Mouse (Mus musculus): ENCODE measurements around the gene Dennd1c.
"Not testable (repeated sequence)": the region's sequence is repeated elsewhere in the genome, so short reads cannot be mapped to it uniquely, and the experiment has no call there.

Gene Dennd1c

DNA sequence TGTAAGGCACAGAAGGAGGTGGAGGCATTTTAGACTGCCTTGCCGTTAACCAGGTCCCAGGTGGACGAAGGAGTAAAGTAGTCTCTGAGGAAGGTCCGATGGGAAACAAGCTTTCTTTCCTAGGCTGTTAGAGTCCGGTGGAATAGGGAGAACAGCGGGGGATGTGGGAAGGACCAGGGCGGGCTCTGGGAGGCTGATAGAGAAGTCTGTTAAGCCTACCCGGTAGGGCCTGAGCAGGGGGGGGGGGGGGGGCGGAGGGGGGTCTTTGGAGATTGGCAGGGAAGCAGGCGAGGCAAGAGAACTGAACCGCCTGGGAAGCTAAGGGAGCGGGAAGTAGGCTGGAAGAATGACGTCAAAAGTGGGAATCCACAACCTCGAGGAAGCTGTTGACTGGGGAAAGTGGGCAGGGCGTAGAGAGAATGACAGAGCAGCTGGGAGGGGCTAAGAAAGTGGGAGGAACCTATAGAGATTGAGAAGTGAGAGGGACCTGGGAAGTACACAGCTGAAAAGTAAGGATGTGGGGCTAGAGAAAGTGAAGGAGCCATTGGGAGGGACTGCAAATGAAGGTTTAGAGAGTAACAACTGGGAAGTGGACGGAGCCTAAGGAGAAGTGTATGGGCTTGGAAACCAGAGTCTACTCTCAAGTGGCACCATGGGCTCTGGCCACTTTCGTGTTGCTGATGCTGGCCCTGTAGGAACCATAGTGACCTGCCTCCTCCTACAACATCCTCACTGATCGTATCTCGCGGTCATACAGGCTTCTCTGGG is 17.7 kb upstream of the Dennd1c start:
- peak; percentile 51 for DNase-seq

DNA sequence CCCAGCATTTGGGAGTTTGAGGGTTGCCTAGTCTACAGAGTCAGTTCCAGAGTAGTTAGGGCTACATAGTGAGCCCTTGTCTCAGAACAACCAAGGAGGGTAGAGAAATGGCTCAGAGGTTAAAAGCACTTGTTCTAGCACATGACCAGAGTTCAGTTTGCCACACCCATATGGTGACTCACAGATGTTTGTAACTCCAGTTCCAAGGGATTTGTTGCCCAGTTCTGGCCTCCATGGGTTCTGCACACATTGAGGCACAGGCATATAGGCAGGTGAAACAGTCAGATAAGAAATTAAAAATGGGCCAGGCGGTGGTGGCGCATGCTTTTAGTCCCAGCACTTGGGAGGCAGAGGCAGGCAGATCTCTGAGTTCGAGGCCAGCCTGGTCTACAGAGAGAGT is 15.9 kb upstream of the Dennd1c start:
- no peak for DNase-seq

DNA sequence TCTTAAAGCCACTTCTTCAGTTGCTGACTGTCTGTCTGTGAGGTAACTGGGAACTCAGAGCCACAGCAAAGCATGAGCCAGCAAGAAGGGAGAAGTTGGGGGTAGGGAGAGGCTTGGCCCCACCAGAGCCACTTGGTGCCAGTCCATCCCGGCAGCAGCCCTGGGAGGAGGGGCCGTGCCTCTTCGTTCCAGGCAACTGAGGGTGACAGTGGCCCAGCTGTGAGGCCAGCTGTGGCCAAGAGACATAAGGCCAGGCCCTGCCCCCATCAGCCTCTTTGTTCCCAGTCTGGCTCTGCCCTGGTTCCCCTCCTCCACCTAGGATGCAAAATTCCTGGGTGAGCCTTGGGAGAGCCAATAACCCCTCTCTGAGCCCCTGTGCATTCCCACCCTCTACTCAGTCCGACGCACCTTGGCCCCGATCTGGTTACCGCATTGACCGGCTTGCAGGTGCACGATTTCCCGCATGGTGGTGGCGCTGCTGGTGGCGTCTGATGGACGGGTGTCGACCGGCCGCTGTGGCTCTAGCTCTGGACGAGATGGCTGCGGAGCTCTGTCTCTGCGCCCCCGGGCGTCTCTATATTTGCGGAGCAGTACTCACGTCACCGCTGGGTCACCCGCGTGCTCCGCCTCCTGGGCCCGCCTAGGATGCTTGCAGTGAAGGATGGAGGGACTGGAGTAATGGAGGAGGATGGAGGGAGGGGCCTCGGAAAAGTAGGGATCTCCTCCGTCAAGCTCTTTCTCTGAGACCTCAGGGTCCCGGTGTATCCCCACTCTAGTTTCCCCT is 8.9 kb upstream of the Dennd1c start, which contains the start of gene Tubb4a:
Gene Tubb4a (minus strand): TSS at position 734 of the 784 bp plus-strand sequence.
- peak; percentile 95 for DNase-seq

DNA sequence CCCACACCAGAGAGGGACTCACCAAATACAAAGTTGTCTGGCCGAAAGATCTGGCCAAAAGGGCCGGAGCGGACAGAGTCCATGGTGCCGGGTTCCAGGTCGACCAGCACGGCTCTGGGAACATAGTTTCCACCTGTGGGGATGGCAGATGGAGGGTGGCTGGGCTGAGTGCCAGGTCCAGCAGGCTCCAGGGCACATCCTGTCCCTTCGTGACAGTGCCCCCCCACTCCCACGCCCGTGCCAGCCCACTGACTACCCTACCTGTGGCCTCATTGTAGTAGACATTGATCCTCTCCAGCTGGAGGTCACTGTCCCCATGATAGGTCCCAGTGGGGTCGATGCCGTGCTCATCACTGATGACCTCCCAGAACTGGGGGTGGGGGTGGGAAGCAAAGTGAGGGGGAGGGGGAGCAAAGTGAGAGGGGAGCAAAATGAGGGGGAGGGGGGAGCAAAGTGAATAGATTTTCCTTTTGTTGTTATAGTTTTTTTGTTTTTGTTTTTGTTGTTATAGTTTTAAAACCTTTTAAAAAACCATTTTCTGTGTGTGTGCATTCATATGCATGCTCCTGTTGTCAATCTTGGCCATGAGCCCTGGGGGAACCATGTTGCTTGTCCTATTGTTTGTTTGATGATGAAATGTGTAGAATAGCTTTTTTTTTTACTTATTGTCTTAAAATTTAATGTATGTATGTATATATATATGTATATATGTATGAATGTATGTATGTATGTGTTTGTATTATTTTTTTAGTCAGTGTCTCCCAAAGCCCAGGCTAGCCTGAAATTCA is 7.8 kb upstream of the Dennd1c start:
- DNase-seq, result peak; percentile 98

DNA sequence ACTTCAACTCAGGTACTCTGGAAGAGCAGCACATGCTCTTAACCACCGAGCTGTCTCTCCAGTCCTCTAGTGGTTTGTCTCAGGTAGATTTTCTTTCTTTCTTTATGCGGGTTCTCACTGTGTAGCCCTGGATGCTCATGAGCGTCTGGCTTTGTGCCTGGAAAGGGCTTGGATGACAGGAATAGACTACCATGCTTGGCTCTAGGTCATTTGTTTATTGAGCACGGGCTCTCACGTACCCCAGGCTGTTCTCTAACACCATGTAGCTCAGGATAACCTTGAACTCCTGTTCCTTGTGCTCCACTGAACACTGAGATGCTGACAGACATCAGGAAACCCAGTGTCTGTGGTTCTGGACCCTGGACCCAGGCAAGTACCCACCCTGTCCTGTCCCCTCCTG is 4.2 kb upstream of the Dennd1c start:
- DNase-seq, result peak; percentile 85

DNA sequence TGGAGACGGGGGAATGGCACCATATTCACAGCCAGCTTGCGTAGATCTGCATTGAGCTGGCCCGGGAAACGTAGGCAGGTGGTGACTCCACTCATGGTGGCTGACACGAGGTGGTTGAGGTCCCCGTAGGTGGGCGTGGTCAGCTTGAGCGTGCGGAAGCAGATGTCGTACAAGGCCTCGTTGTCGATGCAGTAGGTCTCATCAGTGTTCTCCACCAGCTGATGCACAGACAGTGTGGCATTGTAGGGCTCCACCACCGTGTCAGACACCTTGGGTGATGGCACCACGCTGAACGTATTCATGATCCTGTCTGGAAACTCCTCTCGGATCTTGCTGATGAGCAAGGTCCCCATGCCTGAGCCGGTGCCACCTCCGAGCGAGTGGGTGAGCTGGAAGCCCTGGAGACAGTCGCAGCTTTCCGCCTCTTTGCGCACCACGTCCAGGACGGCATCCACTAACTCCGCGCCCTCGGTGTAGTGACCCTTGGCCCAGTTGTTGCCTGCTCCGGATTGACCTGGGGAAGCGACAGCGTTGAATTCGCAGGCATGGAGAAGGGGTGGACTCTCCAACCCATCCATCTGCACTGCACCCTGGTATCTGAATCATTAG is 3.0 kb upstream of the Dennd1c start:
- DNase-seq, result peak; percentile 58

DNA sequence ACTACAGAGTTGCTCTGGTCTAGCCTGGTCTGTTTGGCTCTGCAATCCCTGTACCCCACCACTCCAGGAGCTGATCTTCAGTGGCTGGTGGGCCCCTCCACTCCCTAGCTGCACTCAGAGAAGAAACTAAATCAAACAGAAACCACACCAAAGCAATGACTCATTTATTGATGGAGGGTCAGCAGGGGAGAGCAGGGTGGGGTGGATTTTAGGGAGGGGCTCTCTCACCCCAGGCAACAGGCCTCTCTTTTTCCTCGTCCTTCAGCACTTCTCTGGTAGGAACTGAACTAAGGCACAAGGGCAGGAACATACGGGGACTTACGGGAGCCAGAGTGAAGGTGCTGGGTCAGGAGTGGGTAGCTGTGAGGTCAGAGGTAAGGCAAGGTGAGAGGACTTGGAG is 1.6 kb upstream of the Dennd1c start:
- no peak for DNase-seq

DNA sequence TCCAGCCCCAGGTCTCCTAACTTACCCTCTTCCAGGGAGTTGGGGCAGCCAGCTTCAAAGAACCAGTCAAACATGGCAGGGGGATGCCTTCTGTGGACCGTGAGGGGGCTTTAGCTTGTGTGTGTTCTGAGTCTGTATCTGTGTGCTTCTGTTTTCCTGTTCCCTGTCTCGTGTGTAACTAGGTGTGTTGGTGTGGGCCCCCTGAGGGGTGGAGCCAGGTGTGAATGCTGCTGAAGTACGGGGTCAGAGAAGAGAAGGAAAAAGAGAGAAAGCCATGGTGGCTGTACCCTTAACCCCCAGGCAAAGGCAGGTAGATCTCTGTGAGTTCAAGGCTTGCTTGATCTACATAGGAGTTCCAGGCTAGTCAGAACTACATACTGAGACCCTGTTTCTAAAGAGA is 1.4 kb downstream of the Dennd1c start:
- DNase-seq, result no peak

DNA sequence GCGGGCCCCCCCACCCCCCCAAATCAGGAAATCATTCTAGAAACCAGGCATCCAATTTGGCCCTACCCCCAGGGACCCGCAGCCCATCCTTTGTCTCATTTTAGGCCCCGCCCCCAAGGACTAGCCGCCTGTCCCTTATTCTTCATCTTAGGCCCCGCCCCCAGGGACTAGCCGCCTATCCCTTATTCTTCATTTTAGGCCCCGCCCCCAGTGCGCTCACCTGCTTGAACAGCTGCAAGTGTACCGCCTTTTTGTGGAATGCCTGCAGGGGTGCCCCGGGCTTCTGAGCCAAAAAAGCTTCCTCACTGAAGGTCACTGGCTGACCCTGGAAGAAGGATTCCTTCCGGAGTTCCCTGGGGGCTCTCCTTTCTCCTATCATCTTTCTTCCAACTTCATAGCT is 7.6 kb downstream of the Dennd1c start:
- DNase-seq, result no peak

DNA sequence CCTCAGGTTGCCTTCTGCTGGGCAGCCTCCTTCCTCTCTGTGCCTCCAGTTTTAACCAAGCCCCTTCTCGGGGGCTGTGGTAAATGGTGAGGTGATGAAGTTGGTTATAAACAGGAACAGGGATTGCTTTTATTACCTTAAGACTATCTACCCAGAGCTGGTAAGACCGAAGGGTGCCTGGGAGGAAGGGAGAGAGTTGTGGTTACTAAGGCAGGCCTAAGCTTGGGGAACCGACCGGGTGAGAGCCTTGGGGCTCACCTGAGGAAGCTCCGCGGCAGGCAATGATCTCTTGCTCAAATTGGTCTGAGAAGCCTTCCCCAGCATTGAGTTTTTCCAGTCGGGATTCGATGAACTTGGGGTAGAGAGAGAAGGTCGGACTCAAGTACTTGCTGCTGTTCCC is 8.0 kb downstream of the Dennd1c start:
- no peak for DNase-seq

DNA sequence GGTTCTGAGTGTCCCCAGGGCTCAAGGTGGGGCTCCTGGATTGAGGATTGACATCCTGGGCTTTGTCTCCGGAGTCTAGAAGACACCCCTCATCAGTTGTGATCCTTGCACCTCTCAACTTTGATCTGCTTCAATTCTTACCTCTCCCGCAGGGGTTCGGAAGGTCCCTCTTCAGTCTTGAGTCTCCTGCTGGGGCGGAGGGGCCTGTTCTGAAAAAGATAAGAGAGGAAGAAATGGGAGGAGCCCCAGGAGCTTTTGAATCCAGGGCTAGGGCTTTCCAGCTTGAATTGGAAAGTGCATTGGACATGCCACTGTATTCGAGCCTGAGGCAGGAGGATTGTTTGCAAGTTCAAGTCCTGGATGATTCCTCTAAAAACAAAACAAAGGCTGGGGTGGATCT is 11.4 kb downstream of the Dennd1c start:
- no peak for DNase-seq

DNA sequence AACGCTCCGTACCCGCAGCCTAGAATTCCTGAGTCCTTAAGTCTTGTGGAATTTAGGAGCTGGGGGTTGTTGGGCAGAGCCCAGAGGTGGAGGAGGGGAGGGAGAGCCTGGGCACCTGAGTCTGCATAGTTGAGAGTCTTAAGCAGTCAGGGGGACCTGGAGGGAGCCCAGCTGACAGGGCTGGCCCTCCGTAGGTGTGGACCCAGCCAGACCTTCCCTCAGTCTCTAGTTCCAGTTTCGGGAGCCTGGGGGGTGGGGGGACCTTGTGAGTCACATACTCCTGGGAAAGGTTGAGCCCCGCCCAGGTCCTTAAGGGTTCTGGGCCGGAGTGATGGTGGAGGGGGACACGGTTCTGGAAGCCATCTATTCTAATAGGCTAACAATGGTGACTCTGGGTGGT is 15.3 kb downstream of the Dennd1c start:
- DNase-seq, result peak; percentile 42

DNA sequence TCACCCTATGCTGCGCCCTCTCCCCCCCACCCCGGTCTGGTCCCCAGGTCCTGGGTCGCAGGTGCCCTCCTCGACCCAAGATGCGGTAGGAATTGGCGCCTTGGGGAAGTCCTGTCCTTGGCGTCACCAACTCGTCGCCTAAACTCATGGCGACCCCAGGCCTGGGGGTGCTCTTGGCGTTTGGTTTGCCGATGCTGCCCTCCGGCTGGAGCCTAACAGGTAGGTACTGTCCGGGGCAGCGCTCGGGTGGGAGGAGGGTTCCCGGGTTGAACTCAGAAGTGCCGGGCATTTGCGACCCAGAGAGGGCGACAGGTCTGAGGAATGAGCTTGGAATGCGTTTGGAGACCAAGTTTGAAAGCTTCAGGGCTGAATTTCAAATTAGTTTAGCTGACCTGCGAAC is 15.8 kb downstream of the Dennd1c start:
- DNase-seq, result peak; percentile 49

DNA sequence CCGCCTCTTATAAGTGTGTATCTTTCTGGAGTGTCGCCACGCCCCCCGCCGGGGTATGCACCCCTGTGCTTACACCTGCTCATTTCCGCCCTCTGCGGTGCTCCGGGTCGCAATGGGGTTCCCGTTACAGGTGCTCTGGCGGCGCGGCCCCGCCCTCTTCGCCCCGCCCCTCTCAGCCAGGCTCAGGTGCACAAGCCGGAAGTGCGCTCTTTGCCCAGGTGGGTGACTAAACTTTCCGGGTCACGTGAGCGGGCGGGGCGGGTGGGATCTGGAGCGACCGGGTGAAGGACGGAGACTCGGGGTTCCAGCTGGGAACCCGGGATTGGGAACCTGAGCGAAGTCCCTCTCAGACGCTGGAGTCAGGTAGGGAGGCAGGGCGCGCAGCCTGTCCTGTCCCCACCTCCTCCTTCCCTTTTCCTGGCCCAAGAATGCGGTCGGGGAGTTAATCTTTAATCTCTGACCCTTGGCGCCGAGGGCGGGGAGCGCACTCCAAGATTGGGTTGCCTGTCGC is 16.2 kb downstream of the Dennd1c start:
- peak; percentile 52 for DNase-seq

DNA sequence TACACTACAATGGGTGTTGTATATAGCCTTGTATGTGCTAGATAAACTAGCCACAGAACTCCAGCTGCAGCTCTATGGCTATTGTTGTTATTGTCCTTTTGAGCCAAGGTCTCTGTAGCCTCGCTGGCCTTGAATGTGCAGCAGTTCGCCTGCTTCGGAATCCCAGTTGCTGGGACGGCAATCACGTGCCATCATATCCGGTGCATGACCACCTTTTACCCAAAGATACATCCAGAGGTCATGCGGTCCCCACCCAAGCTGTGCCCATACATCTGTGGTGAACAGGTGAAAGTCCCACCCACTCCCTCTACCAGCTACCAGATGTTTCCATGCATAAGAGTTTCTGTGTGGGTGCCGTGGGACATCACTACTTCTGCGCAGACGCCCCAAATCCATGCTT is 17.2 kb downstream of the Dennd1c start:
- peak; percentile 74 for DNase-seq

DNA sequence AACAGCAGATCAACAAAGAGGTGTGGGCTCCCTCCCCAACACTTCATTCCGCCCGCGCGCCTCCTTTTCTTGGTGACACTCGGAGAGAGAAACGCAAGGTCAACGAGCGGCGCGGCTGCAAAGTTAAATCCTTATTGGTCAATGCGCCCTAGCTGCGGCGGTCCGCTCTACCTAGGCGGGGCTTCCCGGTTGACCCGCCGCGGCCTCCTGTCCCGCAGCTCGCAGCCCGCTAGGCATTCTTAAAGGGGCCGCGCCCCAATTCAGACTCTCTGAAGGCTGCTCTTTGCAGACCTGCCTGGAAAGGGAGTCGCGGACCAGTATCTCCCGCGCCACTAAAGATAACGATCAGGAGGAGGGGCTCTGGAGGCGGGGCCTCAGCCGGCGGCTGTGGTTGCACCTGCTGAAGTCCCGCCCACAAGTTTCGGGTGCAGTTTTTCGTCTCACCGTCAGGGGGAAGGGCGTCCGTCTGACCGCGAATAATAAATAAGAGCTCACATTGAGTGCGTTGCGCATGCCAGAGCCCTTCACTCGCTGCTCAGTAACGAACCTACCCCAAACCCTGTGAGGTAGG is 18.0 kb downstream of the Dennd1c start:
- peak; percentile 99 for DNase-seq

DNA sequence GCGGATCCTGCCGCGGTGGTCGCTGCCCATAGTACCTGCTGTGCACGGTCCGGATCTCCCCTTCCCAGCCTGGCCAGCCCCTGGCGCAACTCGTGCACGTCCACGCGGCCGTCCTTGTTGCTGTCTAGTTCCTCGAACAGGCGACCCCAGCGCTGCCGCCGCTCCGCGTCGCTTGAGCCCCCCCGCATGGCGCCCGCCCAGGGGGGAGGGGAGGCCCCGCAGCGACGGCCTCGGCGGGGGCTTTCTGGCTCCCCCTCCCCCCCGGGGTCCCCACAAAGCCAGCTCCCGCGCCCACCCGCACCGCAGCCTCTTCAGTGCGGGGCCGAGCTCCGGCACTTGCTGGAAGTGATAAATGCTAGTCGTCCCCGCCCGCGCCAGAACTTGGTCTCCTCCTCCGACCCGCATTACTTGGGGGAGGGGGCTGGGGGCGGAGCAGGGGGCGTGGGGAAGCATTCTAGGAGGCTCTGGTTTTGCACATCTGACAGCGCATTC is 18.8 kb downstream of the Dennd1c start, which contains the start of gene Slc25a23:
Gene Slc25a23 (minus strand): TSS at position 378 of the 492 bp plus-strand sequence.
- peak; percentile 84 for DNase-seq

DNA sequence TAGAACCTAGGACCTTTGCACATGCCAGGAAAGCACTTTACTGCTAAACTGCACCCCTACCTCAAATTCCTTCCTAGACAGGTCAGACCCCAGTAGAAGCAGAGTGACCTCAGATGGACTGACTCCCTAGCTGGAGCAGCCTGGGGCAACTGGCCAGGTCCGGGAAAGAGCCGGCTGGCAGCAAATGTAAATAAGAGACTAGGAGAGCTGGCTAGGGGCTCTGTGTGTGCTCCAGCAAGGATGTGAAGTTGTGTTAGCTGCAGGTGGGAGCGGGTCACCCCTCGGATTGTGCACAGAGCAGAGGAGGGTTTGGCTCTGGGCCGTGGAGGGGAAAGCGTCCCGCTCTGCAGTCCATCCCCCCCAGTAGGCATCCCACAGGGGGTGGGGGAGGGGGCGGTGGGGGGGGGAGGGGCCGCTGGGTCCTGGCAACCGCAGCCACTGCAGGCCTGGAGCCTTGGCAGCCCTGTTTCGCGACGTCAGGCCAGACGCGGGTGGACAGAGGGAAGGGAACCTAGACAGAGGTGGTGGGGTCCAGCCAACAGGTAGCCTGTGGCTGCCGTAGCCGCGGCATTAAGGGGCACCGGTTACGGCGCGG is 19.3 kb downstream of the Dennd1c start, which contains the start of gene Crb3:
Gene Crb3 (plus strand): TSS at position 215 of the 595 bp plus-strand sequence.
- peak; percentile 77 for DNase-seq

DNA sequence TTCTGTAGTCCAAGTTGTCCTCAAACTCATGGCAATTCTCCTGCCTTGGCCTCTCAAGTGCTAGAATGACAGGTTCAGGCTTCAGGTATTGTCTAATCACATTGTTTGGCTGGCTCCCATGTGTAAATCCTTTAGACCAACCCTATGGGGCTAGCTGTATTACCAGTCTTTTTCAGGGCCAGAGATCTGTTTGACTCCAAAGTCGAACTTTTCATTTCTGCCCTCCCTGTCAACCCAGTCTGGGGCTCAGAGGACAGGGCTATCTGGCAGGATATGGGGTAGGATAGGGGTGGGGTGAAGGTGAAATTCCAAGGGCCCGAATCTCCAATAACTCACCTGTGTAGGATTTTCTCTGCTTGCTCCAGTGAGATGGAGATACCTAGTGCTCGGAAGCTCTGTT is 22.1 kb downstream of the Dennd1c start:
- no peak for DNase-seq

DNA sequence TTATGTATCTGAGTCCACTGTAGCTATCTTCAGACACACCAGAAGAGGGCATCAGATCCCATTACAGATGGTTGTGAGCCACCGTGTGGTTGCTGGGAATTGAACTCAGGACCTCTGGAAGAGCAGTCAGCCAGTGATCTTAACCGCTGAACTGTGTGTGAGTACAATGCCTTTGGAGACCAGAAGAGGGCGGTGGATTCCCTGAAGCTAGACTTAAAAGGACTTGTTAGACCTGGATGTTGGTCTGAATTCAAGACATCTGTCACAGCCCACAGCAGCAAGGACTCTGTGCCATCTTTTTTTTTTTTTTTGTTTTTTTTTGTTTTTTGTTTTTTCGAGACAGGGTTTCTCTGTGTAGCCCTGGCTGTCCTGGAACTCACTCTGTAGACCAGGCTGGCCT is 26.6 kb downstream of the Dennd1c start:
- DNase-seq, result not testable (repeated sequence)

DNA sequence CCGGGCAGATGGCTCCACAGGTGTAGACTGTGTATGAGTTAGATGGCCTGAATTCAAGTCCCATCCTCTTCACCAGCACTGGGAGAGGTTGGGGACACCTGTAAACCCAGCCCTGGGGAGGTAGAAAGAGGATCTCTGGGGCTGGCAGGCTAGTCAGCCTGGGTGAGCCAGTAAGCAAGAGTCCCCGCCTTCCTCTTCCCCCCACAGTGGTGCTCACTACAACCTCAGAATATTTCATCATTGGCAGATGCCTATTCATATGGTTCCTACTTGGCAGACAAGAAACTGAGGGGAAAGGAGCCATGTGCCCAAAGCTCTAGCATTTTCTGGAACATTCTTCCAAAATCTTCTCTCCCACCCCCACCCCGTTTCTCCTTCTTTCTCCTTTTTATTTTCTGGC is 29.5 kb downstream of the Dennd1c start:
- no peak for DNase-seq

DNA sequence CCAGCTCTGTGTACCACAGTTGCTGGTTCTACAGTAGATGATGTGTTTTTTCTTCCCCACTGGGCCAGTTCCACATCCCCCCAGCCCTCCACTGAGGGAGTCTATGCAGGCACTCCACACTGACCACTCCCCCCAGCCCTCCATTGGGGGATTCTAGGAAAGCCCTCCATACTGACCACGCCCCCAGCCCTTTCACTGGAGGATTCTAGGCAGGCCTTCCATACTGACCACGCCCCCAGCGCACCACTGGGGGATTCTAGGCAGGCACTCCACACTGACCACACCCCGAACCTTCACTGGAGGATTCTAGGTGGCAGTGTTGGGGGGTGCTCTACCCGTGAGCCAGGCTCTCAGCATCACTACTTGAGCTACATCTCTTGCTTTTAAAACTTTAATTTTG is 30.9 kb downstream of the Dennd1c start:
- DNase-seq, result no peak

Measured in cerebellum, adult 9-10 months (tissue).